Mouse (Mus musculus) kidney, adult 2 months (tissue): Measurements from ENCODE around the gene Wfdc2. TPM values are rescaled to one million over a fixed set of nuclear protein-coding genes. Genes with fewer than 3 reads are reported as not detected.
A peak's percentile ranks its signal among the peaks of the same experiment; 100 is the strongest.
"Not testable (repeated sequence)": the region's sequence is repeated elsewhere in the genome, so short reads cannot be mapped to it uniquely, and the experiment has no call there.

ENCODE experiments used
- DNase-seq: peaks from one replicate; pipeline ENCODE4 v3.0.0; 2021
- H3K27ac ChIP-seq: fragments of 200-500 bp; 2 replicates; pipeline ENCODE4 v1.5.1; 2012; ENCODE audit warnings: low read depth, low read length, control low read depth, inconsistent platforms; ENCODE audit not compliant: insufficient read depth
- H3K27me3 ChIP-seq: fragments of 200-500 bp; replicated peaks from 2 replicates; pipeline ENCODE4 v1.6.1; 2012; ENCODE audit warnings: mild to moderate bottlenecking, moderate library complexity, low read length, inconsistent platforms; ENCODE audit not compliant: control insufficient read depth, insufficient read depth
- H3K36me3 ChIP-seq: fragments of 200-500 bp; 2 replicates; pipeline ENCODE4 v1.6.1; 2012; ENCODE audit warnings: mild to moderate bottlenecking, moderate library complexity, low read length, inconsistent platforms; ENCODE audit not compliant: control insufficient read depth, insufficient read depth
- H3K4me1 ChIP-seq: fragments of 200-500 bp; 2 replicates; pipeline ENCODE4 v1.6.1; 2011; ENCODE audit warnings: low read length; ENCODE audit not compliant: control insufficient read depth, insufficient read depth
- H3K4me3 ChIP-seq: fragments of 200-500 bp; 2 replicates; pipeline ENCODE4 v1.5.1; 2011; ENCODE audit warnings: mild to moderate bottlenecking, low read depth, low read length, control low read depth; ENCODE audit not compliant: insufficient read depth
- CTCF ChIP-seq: fragments of 200-500 bp; conservative IDR thresholded peaks from 2 replicates; pipeline ENCODE4 v1.5.1; 2011; ENCODE audit warnings: low read depth, mild to moderate bottlenecking, control low read depth, low read length, moderate library complexity, mixed read lengths; ENCODE audit not compliant: insufficient read depth, insufficient read length
- POLR2A ChIP-seq: fragments of 200-500 bp; IDR thresholded peaks from one replicate; pipeline ENCODE4 v1.6.1; 2011; ENCODE audit warnings: low read depth, low read length, control low read depth
- WGBS: fragments of 180-500 bp; shearing (Covaris S2); methylation state at CpG from one replicate; pipeline ENCODE4 v1.1.7; 2018; 5-methylcytosine and 5-hydroxymethylcytosine counted together
- polyA plus RNA-seq: library from polyadenylated mRNA; depleted of rRNA; stranded (reverse); fragments of >200 nt; gene quantifications from 2 replicates; pipeline ENCODE4 v1.2.3, GENCODE M21; 2012

The Wfdc2 gene
- polyA plus RNA-seq, 1 experiment, result 459 TPM

GRCm38 (mm10) chr2:164560106-164560505 lies 2.1 kb upstream of the Wfdc2 start:
- 89% methylated on average over 8 of the region's 8 CpGs for WGBS
- H3K36me3 ChIP-seq, result no peaks in the 10 kb centered on the region
- no peak overlapping the region for H3K4me3 ChIP-seq
- no peaks in the 10 kb centered on the region for H3K4me1 ChIP-seq
- TF ChIP-seq POLR2A (no peak), CTCF (no peak)
- H3K27me3 ChIP-seq, result no peaks in the 10 kb centered on the region
- H3K27ac ChIP-seq, result no peak overlapping the region
- no peak for DNase-seq

- peak overlapping the region; percentile 51; the same call in 1 of the 2 replicates for H3K27ac ChIP-seq
- no peaks in the 10 kb centered on the region for H3K4me1 ChIP-seq
- peak; percentile 62 for DNase-seq
- no peaks in the 10 kb centered on the region for H3K36me3 ChIP-seq
- no peaks in the 10 kb centered on the region for H3K27me3 ChIP-seq
- WGBS, result under 1% methylated on average over 32 of the region's 32 CpGs
- peak overlapping the region; percentile 50 for H3K4me3 ChIP-seq
- no peak for TF ChIP-seq POLR2A
- peak; percentile 54 for TF ChIP-seq CTCF
These were observed 1.3 kb downstream of the Wfdc2 start for GRCm38 (mm10) chr2:164563339-164564038.

DNA sequence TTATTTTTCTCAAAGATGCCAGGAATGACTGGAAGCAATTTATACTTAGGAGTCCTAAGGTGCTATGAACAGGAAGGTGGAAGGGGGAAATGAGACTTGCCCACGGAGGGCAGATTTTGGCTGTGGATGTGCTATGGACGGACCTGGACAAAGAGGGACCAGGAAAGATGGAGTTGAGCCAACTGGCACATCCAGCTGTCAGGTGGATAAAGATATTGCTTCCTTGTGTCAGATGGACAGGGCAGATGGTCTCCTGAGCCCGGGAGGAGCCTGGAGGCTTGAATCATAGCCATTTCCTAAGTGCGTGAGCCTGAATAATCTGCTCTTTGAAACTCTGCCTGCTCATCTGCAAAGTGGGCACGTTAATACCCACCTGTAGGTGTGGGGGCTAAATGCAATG lies 2.1 kb downstream of the Wfdc2 start:
- no peaks in the 10 kb centered on the region for H3K4me1 ChIP-seq
- 45% methylated on average over 5 of the region's 5 CpGs for WGBS
- TF ChIP-seq CTCF, result no peak
- TF ChIP-seq POLR2A, result no peak
- no peaks in the 10 kb centered on the region for H3K36me3 ChIP-seq
- H3K27ac ChIP-seq, result no peak overlapping the region
- H3K4me3 ChIP-seq, result no peak overlapping the region
- DNase-seq, result peak; percentile 9
- no peaks in the 10 kb centered on the region for H3K27me3 ChIP-seq

DNA sequence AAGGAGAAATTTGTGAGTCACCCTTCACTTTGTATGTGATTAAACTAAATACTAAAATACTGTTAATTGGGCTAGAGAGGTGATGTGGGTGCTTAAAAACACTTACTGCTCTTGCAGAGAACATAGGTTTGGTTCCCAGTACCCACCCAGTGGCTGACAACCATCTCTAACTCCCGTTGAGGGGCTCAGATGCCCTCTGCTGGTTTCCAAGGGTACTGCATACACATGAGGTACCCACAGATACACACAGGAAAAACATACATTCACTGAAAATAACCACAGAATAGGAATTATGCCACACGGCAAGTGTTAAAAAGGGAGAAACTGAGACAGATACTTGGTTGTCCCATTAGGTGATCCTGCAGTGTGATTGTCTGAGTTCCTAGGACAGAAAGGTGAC lies 4.8 kb downstream of the Wfdc2 start:
- H3K36me3 ChIP-seq, result no peaks in the 10 kb centered on the region
- H3K4me1 ChIP-seq, result no peaks in the 10 kb centered on the region
- H3K27me3 ChIP-seq, result no peaks in the 10 kb centered on the region
- H3K4me3 ChIP-seq, result no peak overlapping the region
- no peak overlapping the region for H3K27ac ChIP-seq
- WGBS, result 91% methylated on average over 2 of the region's 2 CpGs
- no peak for DNase-seq
- TF ChIP-seq CTCF (0 out of 2 replicates have a peak, but pooled peaks have one; percentile 9), POLR2A (no peak)

GRCm38 (mm10) chr2:164567460-164567859 lies 5.2 kb downstream of the Wfdc2 start:
- DNase-seq, result no peak
- Histone ChIP-seq H3K4me1 (no peaks in the 10 kb centered on the region), H3K4me3 (no peak overlapping the region), H3K27ac (no peak overlapping the region), H3K36me3 (no peaks in the 10 kb centered on the region), H3K27me3 (no peaks in the 10 kb centered on the region)
- TF ChIP-seq POLR2A, result no peak
- TF ChIP-seq CTCF, result no peak
- 77% methylated on average over 5 of the region's 5 CpGs for WGBS

DNA sequence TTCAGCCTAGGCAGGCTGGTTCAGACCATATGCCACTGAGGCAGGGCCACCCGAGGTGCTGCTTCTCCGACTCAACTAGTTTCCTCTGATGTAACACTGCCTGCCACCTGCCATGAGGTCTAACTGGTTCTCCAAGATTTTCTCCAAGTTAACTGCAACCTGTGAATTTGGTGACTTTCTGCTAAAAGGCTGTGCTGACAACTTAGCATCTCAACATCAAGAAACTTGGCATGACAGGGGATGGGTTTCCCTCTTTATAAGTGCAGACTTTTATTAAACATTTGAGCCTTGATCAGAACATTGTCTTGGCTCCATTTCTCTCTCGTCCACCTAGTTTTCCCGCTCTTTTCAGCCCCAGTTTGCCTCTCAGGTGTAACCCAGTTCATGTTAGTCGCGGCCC lies 11.1 kb downstream of the Wfdc2 start, which contains the start of gene Spint3:
Gene Spint3, minus strand, starts transcription at position 101 of the 400 bp plus-strand sequence.
- WGBS, result 71% methylated on average over 6 of the region's 6 CpGs
- not testable (repeated sequence) for H3K36me3 ChIP-seq, H3K4me3 ChIP-seq, DNase-seq, H3K4me1 ChIP-seq, H3K27me3 ChIP-seq, H3K27ac ChIP-seq

DNA sequence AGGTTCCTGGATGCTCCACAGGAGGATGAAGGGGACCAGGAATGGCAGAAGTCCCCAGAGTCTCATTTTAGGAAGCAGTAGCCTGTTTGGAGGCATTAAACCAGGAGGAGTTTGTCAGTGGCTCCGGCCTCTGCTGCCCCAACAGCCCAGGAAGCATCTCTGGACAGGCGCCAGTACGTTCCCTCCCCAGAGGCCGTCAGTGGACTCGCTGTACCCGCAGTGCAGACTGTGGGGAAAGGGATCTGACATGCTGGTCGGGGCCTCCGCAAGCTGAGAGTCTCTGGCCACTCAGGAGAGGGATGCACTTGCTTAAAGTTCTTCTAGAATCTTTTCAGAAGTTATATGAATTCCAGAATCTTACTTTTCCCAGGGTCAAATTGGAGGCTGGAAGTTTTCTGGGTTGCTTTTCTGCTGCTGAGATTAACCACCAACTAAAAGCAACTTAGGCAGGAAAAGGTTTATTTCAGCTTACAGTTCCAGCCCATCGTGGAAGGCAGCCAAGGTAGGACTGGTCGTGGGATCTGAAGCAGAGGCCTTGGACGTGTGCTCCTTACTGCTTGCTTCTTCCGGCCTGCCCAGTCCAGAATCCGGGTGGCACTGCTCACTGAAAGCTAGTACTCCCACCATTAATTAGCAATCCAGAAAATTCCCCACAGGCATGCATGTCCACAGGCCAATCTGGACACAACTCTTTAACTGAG lies 23.0 kb downstream of the Wfdc2 start, which contains the start of gene Wfdc6a:
Gene Wfdc6a, minus strand, starts transcription at position 423 of the 701 bp plus-strand sequence.
- not testable (repeated sequence) for H3K4me3 ChIP-seq, H3K4me1 ChIP-seq, H3K36me3 ChIP-seq, H3K27me3 ChIP-seq, H3K27ac ChIP-seq
- peak; percentile 21 for DNase-seq
- 47% methylated on average over 13 of the region's 13 CpGs for WGBS

DNA sequence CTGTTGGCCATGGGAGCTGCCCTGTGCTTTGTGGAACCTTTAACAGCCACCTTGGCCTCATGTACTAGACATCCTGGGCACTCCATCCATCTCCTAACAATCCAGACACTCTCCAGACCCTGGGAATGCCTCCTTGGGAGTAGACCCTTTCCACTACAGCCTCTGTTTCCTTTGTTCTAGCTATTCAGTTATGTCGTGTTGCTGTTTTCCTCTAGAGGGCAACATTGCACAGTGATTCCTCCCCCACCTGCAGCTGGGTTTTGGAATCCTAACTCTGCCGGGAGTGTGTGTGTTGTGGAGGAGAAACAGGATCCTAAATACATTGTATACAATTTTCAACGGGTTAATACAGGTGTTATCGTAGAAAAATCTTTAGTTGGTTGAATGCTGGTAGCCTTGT lies 29.8 kb downstream of the Wfdc2 start:
- Histone ChIP-seq H3K27ac (no peak overlapping the region), H3K4me1 (no peaks in the 10 kb centered on the region), H3K27me3 (no peaks in the 10 kb centered on the region), H3K4me3 (no peak overlapping the region), H3K36me3 (no peaks in the 10 kb centered on the region)
- TF ChIP-seq CTCF, result peak; percentile 83
- no peak for TF ChIP-seq POLR2A
- WGBS, result 7% methylated on average over 4 of the region's 4 CpGs
- peak; percentile 39 for DNase-seq
